Mouse (Mus musculus): ENCODE data around the gene Olfr361.
"Not testable (repeated sequence)": the region's sequence is repeated elsewhere in the genome, so short reads cannot be mapped to it uniquely, and the experiment has no call there.

DNA sequence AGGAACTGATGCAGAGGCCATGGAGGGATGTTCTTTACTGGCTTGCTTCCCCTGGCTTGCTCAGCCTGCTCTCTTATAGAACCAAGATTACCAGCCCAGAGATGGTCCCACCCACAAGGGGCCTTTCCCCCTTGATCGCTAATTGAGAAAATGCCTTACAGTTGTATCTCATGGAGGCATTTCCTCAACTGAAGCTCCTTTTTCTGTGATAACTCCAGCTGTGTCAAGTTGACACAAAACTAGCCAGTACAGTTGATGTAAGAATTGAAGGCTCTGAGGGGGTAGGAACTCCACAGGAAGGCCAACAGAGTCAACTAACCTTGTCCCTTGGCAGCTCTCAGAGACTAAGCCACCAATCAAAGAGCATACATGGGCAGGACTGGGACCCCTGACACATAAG is at the start of gene Olfr361:
- TF ChIP-seq POLR2A (IDR thresholded peaks at IDR 0.05; ENCODE audit: low read depth, low read length); CTCF (IDR thresholded peaks at IDR 0.05; ENCODE audit: extremely low read depth, insufficient read length, insufficient replicate concordance, low read depth, low read length): not testable (repeated sequence)

All from small intestine, adult 2 months (tissue).